Mouse (Mus musculus) lung, postnatal 10 days (tissue): ENCODE results near the gene BC048403.

Experiments used
- DNase-seq: peaks from one replicate; pipeline ENCODE4 v3.0.0; 2021

BC048403 gene

GRCm38 (mm10) chr10:121739548-121740505 is at the start of gene BC048403:
Gene BC048403, plus strand, starts transcription at chr10:121739937.
- DNase-seq = peak; percentile 89

- no peak for DNase-seq
Measured at GRCm38 (mm10) chr10:121692944-121693579, 46.7 kb upstream of the BC048403 start.

GRCm38 (mm10) chr10:121694567-121694966 is 45.2 kb upstream of the BC048403 start:
- DNase-seq = no peak

GRCm38 (mm10) chr10:121701296-121702248 is 38.2 kb upstream of the BC048403 start:
- peak; percentile 84 for DNase-seq

GRCm38 (mm10) chr10:121703619-121704018 is 36.1 kb upstream of the BC048403 start:
- peak; percentile 78 for DNase-seq

GRCm38 (mm10) chr10:121704871-121705270 is 34.9 kb upstream of the BC048403 start:
- DNase-seq = no peak

GRCm38 (mm10) chr10:121705399-121706163 is 34.2 kb upstream of the BC048403 start:
- DNase-seq = peak; percentile 27

GRCm38 (mm10) chr10:121716862-121717261 is 22.9 kb upstream of the BC048403 start:
- DNase-seq = no peak

GRCm38 (mm10) chr10:121718896-121719585 is 20.7 kb upstream of the BC048403 start:
- DNase-seq = no peak

- DNase-seq = no peak
Measured at GRCm38 (mm10) chr10:121720701-121721100, 19.0 kb upstream of the BC048403 start.

GRCm38 (mm10) chr10:121726505-121726904 is 13.2 kb upstream of the BC048403 start:
- no peak for DNase-seq

- no peak for DNase-seq
Measured at GRCm38 (mm10) chr10:121727151-121727550, 12.6 kb upstream of the BC048403 start.

- no peak for DNase-seq
Measured at GRCm38 (mm10) chr10:121728226-121728625, 11.5 kb upstream of the BC048403 start.

- DNase-seq = no peak
Measured at GRCm38 (mm10) chr10:121731048-121731725, 8.6 kb upstream of the BC048403 start.

GRCm38 (mm10) chr10:121732542-121732941 is 7.2 kb upstream of the BC048403 start:
- DNase-seq = no peak

- no peak for DNase-seq
Measured at GRCm38 (mm10) chr10:121737256-121737655, 2.5 kb upstream of the BC048403 start.

- no peak for DNase-seq
Measured at GRCm38 (mm10) chr10:121742336-121742735, 2.6 kb downstream of the BC048403 start.

- DNase-seq = peak; percentile 60
Measured at GRCm38 (mm10) chr10:121750175-121750574, 10.4 kb downstream of the BC048403 start.

- DNase-seq = peak; percentile 29
Measured at GRCm38 (mm10) chr10:121754237-121754636, 14.5 kb downstream of the BC048403 start.

GRCm38 (mm10) chr10:121755822-121756221 is 16.1 kb downstream of the BC048403 start:
- DNase-seq = no peak

GRCm38 (mm10) chr10:121756677-121757076 is 16.9 kb downstream of the BC048403 start:
- DNase-seq = no peak
